Mouse (Mus musculus): ENCODE measurements at regions not wholly inside any gene's neighbourhood (a gene's known extent, or its start where the extent isn't known, plus 50 kb on each side); places are given as distances from the start of the nearest gene placed in this dataset.

DNA sequence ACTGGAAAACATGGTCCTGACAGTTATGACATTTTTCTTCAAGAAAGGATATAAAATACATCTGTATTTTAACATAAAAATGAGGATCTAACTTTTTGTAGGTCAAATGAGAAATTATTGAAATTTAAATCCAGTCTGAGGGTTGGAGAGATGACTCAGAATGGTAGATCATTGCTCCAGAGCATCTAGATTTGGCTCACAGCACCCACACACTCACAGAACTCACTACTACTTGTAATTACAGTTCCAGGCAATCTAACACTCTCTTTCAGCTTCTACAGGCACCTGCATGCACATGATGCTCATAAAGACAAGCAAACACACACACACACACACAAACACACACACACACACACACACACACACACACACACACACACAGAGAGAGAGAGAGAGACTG is 159.7 kb upstream of the Atp1b1 start:
- H3K27me3 ChIP-seq (ENCODE audit: insufficient read depth, poor library complexity, severe bottlenecking) = no peaks in the 10 kb centered on the region
- DNase-seq (ENCODE audit: low spot score) = no peak
- peaks cover 4% of the 10 kb centered on the region; the same call in 1 of the 2 replicates for H3K9me3 ChIP-seq
- H3K4me3 ChIP-seq = no peak overlapping the region
- no peak overlapping the region for H3K27ac ChIP-seq
- no peaks in the 10 kb centered on the region for H3K4me1 ChIP-seq (replicated peaks)
- H3K36me3 ChIP-seq = no peaks in the 10 kb centered on the region

DNA sequence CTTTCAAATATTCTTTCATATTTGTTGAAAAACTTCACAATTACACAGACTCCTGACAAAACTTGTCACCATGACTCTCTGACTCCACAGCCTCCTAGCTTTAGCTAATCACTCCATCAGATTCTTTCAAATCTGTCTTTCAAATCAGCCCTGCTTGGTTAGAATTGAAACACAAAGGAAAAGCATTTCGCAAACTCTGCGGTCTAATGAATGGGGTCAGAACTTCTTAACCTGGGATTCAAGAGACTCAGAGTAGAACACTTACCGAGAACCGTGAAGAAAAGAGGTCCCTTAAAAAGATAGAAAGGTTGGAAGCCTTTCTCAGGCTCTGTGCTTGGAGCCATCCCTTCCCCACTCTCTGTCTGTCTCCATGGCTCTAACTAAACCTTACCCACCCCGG is 148.9 kb upstream of the Atp1b1 start:
- H3K27me3 ChIP-seq (ENCODE audit: insufficient read depth, poor library complexity, severe bottlenecking) = no peaks in the 10 kb centered on the region
- no peaks in the 10 kb centered on the region for H3K9me3 ChIP-seq
- DNase-seq (ENCODE audit: low spot score) = no peak
- H3K27ac ChIP-seq = no peak overlapping the region
- 52% methylated on average over 5 of the region's 5 CpGs for WGBS
- no peaks in the 10 kb centered on the region for H3K36me3 ChIP-seq
- H3K4me1 ChIP-seq (replicated peaks) = peaks cover 6% of the 10 kb centered on the region
- no peak overlapping the region for H3K4me3 ChIP-seq

DNA sequence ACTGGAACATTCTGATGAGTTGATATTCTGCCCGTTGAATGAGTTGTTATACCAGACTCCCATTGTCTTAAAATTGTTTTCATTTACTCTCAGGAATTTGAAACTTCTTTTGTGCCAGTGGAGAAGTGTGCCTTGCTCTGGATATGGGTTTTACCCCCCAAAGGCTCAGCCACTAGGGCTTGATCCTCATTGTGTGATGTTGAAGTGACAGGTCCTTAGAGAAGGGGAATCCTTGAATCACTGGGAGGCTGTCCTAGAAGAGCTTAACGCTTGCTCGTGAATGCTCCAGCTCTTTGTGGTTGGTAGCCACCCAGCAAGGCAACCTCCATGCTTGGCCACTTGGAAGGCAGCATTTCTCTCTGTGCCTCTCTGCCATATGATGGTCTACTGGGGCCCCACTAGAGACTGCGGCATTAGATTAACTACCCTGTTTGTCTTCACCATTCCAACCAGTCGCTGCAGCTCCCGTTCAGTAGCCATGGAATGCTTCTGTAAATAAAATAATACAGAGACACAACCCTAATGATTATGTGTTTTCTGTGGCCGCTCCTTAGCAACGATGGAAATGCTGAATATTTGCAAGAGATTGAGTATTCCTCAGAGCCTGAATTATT is 148.1 kb upstream of the Atp1b1 start:
- H3K4me3 ChIP-seq = no peak overlapping the region
- H3K27ac ChIP-seq = peak overlapping the region; percentile 53; the same call in 1 of the 2 replicates
- WGBS = 67% methylated on average over 8 of the region's 8 CpGs
- H3K4me1 ChIP-seq (replicated peaks) = peaks cover 6% of the 10 kb centered on the region
- H3K36me3 ChIP-seq = no peaks in the 10 kb centered on the region
- DNase-seq (ENCODE audit: low spot score) = no peak
- no peaks in the 10 kb centered on the region for H3K27me3 ChIP-seq (ENCODE audit: insufficient read depth, poor library complexity, severe bottlenecking)
- no peaks in the 10 kb centered on the region for H3K9me3 ChIP-seq

DNA sequence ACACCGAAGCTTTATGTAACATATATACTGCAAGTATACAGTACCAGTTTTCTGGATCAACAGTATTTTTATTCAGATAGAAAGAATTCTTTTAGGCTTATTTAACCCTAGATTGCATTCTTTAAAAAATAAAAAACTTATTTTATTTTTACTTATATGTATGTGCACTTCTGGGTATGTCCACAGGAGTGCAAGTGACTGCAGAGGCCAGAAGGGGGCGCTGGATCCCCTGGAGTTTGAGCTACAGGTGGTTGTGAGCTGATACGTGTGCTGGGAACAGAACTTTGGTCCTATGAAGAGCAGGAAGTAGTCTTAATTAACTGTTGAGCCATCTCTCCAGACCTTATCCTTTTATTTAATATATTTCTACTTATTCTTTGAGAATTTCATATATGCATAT is 145.3 kb upstream of the Atp1b1 start:
- H3K9me3 ChIP-seq = no peaks in the 10 kb centered on the region
- H3K36me3 ChIP-seq = no peaks in the 10 kb centered on the region
- peaks cover 6% of the 10 kb centered on the region for H3K4me1 ChIP-seq (replicated peaks)
- 71% methylated on average over 3 of the region's 3 CpGs for WGBS
- H3K27me3 ChIP-seq (ENCODE audit: insufficient read depth, poor library complexity, severe bottlenecking) = no peaks in the 10 kb centered on the region
- DNase-seq (ENCODE audit: low spot score) = no peak
- H3K4me3 ChIP-seq = no peak overlapping the region
- no peak overlapping the region for H3K27ac ChIP-seq

DNA sequence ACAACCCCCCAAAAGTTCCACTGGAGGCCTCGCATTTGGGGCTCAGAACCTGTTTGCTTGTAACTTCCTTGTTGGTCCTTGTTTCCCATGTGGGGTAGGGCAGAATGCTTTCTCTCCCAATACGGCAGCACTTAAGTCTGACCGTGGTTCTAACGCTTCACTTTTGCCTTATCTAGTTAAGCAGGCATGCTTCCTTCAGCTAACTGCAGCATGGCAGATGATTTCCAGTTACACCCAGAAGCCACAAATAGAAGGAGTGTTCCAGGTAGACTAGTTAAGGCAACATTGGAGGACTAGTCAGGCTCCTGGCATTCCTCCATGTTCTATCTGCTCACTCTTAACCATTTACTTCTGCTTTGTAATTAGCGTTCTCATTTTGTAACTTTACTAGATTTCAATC is 144.4 kb upstream of the Atp1b1 start:
- Histone ChIP-seq H3K9me3 (no peaks in the 10 kb centered on the region), H3K27ac (no peak overlapping the region), H3K27me3 (ENCODE audit: insufficient read depth, poor library complexity, severe bottlenecking) (no peaks in the 10 kb centered on the region), H3K4me1 (replicated peaks) (peaks cover 6% of the 10 kb centered on the region), H3K36me3 (no peaks in the 10 kb centered on the region), H3K4me3 (no peak overlapping the region)
- WGBS = 94% methylated on average over 5 of the region's 5 CpGs
- DNase-seq (ENCODE audit: low spot score) = no peak

DNA sequence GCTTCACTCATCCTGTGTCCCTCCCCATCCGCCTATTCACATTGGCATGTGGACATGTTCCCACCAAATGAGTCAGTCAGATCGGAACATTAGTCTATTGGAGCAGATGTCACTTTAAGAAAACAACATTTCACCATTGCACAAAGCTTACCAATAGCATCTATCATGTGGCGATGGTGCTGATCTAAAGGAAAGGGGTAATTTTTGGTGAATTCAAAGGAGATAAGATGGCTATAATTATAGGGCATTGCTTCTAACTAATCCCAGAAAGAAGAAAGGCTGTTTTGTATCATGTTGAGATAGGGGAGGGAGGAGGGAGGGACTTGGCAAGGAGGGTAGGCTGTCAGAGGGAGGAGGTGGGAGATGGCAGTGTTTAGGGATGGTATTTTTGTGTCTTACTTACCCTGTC is 132.1 kb upstream of the Atp1b1 start:
- H3K27ac ChIP-seq = no peak overlapping the region
- no peaks in the 10 kb centered on the region for H3K4me1 ChIP-seq (replicated peaks)
- H3K36me3 ChIP-seq = no peaks in the 10 kb centered on the region
- H3K9me3 ChIP-seq = no peaks in the 10 kb centered on the region
- H3K27me3 ChIP-seq (ENCODE audit: insufficient read depth, poor library complexity, severe bottlenecking) = no peaks in the 10 kb centered on the region
- WGBS = 85% methylated on average over 3 of the region's 3 CpGs
- DNase-seq (ENCODE audit: low spot score) = no peak
- no peak overlapping the region for H3K4me3 ChIP-seq

DNA sequence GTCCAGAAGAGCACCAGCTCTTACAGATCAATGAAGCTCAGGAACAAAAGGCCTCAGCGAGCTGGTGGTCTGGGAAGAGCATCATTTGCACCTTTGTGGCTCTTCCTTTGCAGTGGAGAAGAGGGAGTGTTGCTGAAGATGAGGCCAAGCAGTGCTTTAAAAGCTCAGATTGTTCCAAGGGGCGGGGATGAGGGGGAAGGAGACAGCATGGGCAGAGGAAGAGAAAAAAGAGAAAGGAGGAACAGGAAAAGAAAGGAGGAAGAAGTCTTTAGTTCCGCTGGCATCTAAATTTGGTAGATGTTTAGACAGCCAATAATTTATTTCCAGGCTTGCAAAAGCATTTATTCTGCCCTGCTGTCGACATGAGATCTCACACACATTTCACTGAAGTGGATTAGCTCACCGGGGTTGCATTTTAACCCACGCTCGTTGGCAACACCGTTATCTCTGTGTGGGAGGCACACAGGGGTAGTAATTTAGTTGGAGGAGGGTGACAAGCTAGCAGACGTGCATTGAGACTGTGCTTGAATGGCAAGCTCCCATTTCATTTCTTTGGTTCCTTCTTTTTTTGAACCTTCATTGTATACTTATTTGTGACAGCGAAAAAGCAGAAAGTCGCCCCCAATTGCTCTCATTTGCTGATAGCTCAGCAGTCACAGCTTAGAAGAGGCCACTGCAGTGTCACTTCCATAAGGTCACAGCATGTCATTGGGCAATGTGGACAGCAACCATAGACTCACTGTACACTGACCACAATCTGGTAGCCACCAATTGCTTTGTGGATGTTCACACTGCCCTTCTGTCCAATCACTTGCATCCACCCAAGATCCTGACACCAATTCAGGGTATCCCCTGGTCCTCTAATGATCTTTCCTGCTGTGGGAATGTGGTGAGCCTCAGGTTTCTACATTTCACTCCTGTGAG is 128.2 kb upstream of the Atp1b1 start:
- H3K4me1 ChIP-seq (replicated peaks) = no peaks in the 10 kb centered on the region
- H3K4me3 ChIP-seq = no peak overlapping the region
- H3K36me3 ChIP-seq = no peaks in the 10 kb centered on the region
- no peaks in the 10 kb centered on the region for H3K9me3 ChIP-seq
- H3K27ac ChIP-seq = no peak overlapping the region
- DNase-seq (ENCODE audit: low spot score) = no peak
- no peaks in the 10 kb centered on the region for H3K27me3 ChIP-seq (ENCODE audit: insufficient read depth, poor library complexity, severe bottlenecking)
- WGBS = 67% methylated on average over 11 of the region's 11 CpGs

DNA sequence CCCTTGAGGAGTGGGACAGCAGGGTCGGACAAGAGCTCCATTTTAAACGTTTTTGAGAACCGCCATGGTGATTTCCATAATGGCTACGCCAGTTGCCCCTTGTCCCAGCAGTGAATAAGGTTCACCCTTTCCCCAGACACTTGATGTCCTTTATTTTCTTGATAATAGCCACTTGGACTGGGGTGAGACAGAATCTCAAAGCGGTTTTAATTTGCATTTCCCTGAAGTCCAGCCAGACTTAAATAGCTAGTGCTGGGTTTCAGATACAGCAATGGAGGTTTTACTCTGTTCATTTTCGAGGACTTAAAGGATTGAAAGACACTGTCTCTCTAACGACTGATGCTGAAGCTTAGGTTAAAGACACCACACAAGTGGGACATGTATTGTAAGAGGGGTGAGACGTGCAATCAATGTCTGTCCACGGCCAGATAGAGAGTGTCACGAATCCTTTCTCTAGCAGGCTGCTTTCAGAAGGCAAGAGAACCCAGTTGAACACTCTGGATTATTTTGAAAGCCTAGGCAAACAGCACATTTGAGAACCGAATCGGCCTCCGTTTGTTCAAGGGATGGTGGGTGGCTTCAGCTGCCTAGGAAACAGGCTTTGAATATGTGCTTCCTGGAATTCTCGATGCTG is 118.8 kb upstream of the Atp1b1 start:
- H3K9me3 ChIP-seq = no peaks in the 10 kb centered on the region
- no peak overlapping the region for H3K4me3 ChIP-seq
- peaks cover 43% of the 10 kb centered on the region for H3K4me1 ChIP-seq (replicated peaks)
- H3K27me3 ChIP-seq (ENCODE audit: insufficient read depth, poor library complexity, severe bottlenecking) = no peaks in the 10 kb centered on the region
- DNase-seq (ENCODE audit: low spot score) = peak; percentile 54
- H3K27ac ChIP-seq = peak overlapping the region; percentile 86
- H3K36me3 ChIP-seq = no peaks in the 10 kb centered on the region
- 41% methylated on average over 14 of the region's 14 CpGs for WGBS

DNA sequence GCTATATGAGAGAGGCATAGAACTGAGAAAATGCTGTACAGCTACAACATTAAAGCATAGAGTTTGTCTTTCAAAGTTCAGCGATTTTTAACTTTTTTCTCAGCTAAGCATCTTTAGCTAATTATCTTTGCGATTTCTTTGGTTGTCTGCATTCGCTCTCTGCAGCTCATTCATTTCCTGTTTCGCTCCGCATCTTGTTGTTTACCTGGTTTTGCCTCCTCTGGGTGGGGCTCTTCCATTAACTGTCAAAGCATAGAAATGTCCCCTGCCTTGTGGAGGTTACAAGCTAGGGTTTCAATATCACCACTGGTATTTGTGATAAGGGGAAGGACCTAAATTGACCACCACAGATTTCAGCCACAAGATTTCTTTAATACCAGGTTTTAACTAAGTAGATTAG is 115.5 kb upstream of the Atp1b1 start:
- no peak for DNase-seq (ENCODE audit: low spot score)
- Histone ChIP-seq H3K27ac (no peak overlapping the region), H3K4me1 (replicated peaks) (peaks cover 38% of the 10 kb centered on the region), H3K4me3 (no peak overlapping the region), H3K9me3 (no peaks in the 10 kb centered on the region), H3K36me3 (no peaks in the 10 kb centered on the region), H3K27me3 (ENCODE audit: insufficient read depth, poor library complexity, severe bottlenecking) (no peaks in the 10 kb centered on the region)
- 87% methylated on average over 5 of the region's 5 CpGs for WGBS

DNA sequence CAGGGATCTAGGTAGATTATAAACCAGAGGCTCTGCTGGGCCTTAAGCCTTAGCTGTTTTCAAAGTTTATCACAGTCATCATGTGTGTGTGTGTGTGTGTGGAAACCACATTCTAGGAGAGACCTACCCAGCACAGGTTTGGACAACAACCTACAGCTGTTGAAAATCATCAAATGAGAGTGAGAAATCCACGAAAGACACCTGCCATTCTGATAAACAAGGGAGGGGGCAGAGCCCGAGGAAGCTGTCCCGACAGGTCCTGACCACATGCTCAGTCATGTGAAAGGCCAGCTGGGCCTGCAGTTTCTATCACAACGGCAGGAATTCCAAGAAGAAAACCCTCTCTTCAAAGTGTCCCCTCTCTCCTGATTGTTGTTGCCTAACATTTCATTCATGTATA is 114.0 kb upstream of the Atp1b1 start:
- Histone ChIP-seq H3K4me1 (replicated peaks) (peaks cover 24% of the 10 kb centered on the region), H3K27me3 (ENCODE audit: insufficient read depth, poor library complexity, severe bottlenecking) (no peaks in the 10 kb centered on the region), H3K9me3 (no peaks in the 10 kb centered on the region), H3K27ac (no peak overlapping the region), H3K36me3 (no peaks in the 10 kb centered on the region), H3K4me3 (no peak overlapping the region)
- WGBS = 57% methylated on average over 4 of the region's 4 CpGs
- DNase-seq (ENCODE audit: low spot score) = no peak

DNA sequence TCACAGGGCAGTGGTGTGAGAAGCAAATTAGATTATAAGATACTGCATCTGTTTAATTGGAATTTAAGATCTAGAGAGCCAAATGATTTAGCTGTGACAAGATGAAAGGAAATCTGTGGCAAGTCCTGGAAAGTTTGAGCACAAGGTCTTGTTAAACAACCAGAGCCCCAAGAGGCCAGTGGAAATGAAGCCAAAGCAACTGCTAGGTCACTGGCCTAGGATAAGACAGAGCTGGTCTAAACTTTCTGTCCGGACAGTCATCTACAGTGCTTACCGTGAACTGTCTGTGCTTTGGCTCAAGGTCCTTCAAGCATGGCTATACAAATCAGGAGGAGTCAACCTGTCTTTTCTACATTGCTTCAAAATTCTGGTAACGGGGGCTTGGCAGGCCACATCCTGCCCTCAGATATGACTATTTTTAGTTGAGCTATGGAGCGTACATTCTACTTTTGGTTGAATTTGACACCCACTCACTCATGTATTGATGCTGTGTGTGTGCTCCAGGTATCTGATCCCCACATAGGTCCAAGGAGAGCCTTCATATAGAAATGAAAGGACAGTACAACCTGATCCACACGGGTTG is 113.4 kb upstream of the Atp1b1 start:
- Histone ChIP-seq H3K36me3 (no peaks in the 10 kb centered on the region), H3K4me3 (no peak overlapping the region), H3K4me1 (replicated peaks) (peaks cover 18% of the 10 kb centered on the region), H3K9me3 (no peaks in the 10 kb centered on the region), H3K27me3 (ENCODE audit: insufficient read depth, poor library complexity, severe bottlenecking) (no peaks in the 10 kb centered on the region), H3K27ac (0 out of 2 replicates have a peak overlapping the region, but pooled peaks have one; percentile 12)
- WGBS = 91% methylated on average over 5 of the region's 5 CpGs
- DNase-seq (ENCODE audit: low spot score) = no peak

DNA sequence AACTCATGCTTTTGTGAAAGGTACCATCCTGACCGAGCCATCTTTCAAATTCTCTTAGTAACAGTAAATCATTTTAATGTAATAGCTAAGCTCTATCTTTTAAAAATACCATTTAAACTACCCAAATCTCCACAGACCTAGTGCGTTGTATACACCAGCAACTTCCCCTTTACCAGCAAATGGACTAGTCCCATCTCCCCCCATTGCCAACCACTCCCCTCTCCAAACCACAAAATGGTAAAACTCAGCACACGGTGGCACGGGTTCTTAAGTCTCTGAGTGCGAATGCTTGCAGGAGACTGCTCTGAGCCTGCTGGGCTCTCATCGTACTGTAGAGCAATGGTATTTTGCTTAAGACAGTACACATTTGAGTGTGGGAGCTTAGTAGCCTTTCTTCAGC is 106.7 kb upstream of the Atp1b1 start:
- 91% methylated on average over 6 of the region's 6 CpGs for WGBS
- DNase-seq (ENCODE audit: low spot score) = no peak
- Histone ChIP-seq H3K36me3 (no peaks in the 10 kb centered on the region), H3K27me3 (ENCODE audit: insufficient read depth, poor library complexity, severe bottlenecking) (no peaks in the 10 kb centered on the region), H3K27ac (no peak overlapping the region), H3K9me3 (no peaks in the 10 kb centered on the region), H3K4me3 (no peak overlapping the region), H3K4me1 (replicated peaks) (no peaks in the 10 kb centered on the region)
